Mouse (Mus musculus) forelimb bud, embryonic 11.5 days (tissue): ENCODE measurements around the gene Gemin7.
A peak's percentile ranks its signal among the peaks of the same experiment; 100 is the strongest.
"Not testable (repeated sequence)": the region's sequence is repeated elsewhere in the genome, so short reads cannot be mapped to it uniquely, and the experiment has no call there.

Source experiments
- DNase-seq: peaks from one replicate; pipeline ENCODE4 v3.0.0-alpha.2; 2012; ENCODE audit warnings: low read depth, low spot score

Gene Gemin7

DNA sequence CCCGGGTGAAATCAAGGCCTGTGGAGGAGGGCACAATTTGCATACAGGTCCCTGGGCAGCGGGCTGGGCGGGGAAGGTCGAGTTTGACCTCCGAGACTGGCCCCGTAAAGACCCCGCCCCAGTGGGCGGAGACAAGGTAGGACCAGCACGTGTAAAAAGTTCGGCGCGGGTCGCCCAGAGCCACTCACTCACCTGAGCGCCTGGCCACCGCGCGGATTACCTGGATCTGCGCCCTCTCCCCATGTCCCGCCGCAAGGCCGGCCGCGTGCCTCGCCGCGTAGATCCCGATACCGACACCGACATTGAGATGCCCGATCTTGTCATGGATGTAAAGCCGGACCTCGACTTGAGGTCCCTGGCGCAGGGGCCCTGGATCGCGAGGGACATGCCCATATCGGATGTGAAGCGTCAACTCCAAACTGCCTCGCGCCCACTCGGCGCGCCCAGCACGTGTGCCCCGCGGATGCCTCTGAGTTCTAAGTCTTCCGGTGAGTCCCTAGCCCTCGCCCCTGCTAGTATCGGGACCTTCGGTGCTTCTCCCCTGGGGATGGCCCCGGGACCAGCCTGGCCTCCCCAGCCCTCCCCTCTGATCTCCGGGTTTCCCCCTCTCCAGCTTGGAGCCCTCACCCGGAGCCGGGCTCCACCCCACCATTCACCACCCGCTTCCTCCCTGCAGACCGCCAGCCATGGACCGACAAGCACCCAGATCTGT, at the start of gene Gemin7, which contains the start of gene Zfp296:
Gene Gemin7 (minus strand): TSS at position 455 of the 712 bp plus-strand sequence.
Gene Zfp296 (plus strand): TSS at position 147 of the 712 bp plus-strand sequence.
- DNase-seq, result no peak

DNA sequence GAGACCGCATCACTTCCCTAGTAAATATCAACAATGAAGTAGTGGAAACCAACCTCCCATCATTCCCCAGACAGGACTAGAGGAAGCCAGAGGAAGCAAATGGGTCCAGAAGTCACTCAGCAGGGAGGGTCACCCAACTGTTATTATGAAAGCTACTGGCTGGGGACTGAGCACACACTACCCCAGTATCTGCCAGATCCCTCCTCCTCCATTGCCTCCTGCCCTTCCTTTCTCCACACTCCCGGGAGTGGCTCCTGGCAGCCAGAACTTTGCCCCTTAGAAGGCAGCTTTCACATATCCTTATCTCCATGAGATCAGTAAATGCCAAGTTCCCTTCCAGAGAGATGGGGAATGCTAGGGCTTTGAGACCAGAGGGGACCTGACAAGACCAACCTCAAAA, 46.0 kb upstream of the Gemin7 start:
- no peak for DNase-seq

DNA sequence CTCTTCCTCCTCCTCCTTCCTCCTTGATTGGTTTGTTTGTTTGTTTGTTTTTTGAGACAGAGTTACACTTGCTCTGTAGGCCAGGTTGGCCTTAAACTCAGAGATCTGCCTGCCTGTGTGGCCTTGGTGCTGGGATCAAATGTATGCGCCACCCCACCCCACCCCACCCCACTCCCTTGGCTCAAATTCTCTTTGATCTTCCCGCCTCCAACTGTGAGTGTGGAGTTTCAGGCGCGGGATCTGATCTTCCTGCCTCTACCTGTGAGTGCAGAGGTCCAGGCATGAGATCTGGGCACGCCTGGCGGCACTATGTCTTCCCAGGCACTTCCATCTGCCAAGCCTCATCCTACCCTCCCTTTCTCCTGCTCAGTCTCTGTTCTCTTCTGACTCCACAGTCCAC, 44.8 kb upstream of the Gemin7 start:
- no peak for DNase-seq

DNA sequence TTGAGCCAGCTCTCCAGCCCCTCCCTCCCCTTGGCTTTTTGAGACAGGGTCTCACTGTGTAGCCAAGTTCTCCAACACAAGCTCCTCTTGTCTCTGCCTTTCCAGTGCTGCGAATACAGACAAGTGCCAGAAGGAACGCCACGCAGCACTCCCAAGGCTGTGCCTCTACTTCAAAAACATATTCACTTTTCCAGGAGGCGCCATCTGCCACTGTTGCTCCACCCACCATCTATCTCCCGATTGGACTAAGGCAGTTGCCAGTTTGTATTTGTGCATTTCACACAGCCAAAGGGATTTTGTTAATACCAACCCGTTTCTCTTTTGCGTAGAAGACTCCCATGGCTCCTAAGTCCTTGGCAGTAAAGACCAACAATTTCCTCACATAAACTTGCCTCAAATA, 43.4 kb upstream of the Gemin7 start:
- no peak for DNase-seq

DNA sequence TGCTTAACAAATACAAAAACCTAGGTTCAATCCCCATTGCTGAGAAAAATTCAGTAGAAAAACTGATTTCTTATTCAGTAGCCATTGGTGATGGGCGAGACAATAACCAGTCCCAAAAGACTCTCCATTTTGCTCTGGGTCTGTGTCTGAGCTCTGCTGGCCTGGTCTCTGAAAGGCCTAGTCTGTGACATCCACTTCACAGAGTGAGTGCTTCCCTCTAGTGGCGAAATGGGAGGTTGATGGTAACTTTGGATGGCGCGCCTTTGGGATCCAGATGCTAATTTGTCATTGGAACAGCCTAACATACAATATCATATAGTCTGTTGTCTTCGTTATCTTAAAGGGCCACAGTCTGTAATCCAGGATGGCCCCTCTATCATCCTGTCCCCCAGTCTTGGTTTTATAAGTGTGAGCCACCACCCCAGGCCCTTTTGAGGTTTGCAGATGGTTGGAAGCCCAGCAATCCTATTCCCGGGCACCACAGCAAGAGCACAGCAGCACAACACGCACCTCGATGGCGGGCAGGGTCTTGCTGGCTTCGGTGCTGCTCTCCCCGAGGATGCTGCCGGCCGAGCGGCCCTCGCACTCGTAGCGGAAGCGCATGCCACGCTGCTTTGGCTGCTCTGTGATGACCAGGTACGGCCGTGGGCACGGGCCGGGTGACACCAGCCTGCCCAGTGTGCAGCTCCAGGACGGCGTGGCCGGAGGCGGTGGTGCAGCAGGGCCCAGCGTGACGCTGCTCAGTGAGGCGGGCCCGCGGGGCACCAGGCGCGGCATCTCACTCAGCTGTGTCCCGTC, 41.8 kb upstream of the Gemin7 start:
- peak; percentile 85 for DNase-seq

DNA sequence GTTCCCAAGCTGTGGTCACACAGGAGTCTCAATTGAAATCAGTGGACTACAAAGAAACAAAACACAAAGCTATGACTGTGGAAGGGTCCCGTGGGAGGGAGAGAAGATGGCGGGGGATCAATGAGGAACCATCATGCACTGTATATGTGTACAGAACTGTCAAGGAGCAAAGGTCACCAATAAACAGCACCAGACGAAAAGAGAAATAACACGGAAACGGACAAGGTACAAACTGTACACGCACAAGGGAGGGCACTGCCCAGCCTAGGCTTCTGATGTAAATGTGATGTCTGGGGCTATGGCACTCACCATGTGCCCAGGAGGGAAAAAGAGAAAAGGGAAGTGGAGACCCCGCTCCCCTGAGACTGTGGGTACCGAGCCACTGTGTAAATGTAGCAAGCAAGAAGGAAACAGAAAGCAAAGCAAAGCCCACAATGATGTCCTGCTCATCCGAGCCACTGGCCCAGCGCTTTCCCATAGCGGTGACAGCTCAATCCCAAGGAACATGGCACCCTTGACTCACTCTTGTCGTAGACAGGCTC, 37.7 kb upstream of the Gemin7 start:
- no peak for DNase-seq

DNA sequence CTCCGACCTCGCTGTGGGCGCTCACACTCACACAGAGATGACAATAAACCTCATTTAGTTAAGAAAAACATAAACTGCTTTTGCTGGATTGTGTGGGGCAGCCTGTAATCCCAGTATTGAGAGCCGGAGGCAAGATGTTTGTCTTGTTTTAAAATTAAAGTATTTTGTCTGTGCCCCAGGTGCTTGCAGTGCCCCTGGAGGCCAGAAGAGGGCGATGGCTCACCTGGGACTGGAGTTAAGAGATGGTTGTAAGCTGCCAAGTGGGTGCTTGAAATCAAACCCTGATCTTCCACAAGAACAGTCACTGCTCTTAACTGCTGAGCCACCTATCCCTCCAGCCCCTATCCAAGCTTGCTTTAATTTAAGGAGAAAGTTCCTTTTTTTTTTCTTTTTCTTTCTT, 33.6 kb upstream of the Gemin7 start:
- DNase-seq, result no peak

DNA sequence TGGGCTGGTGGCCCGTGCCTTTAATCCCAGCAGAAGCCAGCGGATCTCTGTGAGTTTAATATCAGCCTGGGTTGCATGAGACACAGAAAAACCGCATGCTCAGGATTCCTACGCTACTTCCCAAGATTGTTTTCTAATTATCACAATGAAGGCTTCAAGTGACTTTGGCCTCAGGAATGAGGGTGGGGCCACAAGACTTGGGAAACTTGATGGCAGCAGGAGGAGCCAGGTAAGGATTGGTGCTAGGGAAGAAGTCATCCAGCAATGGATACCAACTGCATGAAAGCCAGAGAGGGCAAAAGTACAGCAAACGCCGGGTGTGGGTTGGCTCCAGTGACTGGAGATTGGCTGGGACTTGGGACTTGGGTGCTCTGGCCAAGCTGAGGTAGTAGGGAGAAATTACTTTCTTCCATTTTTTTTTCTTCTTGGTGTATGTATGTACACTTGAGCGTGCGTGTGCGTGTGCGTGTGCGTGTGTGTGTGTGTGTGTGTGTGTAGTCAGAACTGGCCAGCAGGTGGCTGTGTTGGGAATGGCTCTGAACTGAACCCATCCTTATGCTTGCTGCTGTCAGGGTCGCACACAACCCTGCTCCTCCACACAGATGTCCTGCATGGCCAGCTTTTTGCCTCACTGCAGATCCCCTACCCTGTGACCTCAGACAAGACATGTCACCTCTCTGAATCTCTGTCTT, 32.4 kb upstream of the Gemin7 start:
- no peak for DNase-seq

DNA sequence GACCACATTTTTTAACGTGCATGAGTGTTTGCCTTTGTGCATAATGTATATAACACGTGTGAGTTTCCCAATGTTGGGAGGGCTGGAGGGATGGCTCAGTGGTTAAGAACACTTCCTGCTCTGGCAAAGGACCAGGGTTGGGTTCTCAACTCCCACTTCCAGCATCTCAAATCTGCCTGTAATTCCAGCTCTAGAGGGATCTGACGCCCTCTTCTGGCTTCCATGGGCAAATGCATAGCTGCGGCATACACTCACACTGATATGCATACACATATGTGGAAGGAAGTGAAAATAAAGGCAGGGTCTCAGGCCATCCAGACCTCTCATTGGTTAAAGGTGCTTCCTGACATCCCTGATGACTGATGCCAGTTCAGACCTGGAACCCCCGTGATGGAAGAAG, 29.9 kb upstream of the Gemin7 start:
- no peak for DNase-seq

DNA sequence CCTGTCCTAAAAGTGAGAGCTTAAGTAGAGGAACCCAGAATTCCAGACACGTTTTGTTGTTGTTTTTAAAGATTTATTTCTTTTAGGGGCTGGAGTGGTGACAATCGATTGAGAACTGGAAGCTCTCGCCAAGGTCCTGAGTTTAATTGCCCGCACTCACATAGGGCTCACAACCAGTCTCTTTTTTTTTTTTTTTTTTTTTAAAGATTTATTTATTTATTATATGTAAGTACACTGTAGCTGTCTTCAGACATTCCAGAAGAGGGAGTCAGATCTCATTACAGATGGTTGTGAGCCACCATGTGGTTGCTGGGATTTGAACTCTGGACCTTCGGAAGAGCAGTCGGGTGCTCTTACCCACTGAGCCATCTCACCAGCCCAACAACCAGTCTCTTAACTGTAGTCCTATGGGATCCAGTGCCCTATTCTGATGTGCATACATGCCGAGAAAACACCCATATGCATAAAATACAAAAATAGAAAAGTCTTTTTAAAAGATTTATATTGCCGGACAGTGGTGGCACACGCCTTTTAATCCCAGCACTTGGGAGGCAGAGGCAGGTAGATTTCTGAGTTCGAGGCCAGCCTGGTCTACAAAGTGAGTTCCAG, 27.3 kb upstream of the Gemin7 start:
- not testable (repeated sequence) for DNase-seq

DNA sequence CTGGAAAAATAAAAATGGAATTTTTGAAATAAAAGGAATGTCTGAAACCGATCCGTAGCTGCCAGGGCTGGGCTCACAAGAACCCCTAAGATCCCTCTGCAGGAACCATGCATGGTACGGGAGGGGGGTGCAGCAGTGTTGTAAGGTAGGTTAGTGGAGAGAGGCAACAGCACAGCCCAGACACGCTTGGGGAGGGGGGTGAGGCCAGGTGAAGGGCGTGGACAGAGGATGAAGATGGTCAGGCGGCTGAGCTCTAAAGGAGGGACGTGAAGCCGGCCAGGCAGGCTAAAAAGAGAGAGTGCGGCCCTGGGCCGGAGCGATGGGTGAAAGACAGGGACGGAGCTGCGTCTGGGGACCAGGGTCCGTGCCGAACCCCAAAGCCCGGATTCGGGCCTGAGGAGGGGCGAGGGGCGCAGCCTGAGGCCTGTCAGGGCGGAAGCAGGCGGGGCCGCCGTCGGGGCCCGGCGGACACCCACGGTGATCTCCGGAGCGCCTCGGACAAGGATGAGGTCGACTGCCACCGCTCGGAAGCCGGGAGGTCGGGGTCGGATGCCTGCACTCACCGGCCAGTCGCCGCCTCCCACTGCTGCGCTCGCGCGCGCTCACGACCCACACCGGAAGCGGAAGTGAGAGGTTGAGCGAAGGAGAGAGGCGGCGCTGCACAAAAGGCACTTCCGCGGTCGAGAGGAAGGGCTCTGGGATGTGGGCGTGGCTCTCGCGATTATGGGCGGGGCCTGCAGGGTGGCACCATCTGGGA, 26.6 kb upstream of the Gemin7 start, which contains the start of gene Clasrp:
Gene Clasrp (minus strand): TSS at position 638 of the 757 bp plus-strand sequence.
- DNase-seq, result peak; percentile 94

DNA sequence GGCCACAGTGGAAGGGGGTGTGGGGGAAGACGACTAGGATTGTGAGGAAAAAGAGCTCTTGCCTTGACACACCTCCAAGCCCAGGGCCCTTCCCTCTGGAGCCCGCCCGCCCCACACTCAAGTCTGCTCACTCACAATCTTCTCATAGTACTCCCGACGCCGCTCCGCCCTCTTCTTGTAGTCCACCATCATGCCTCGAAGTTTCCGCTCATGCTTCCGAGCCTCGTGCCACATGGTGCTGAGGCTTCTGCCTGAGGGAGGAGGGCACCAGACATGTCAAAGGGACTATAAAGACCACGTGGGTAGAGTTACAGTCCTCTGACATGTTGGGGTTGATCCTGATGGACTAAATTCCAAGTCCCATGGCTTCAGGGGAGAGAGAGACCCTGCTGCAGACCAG, 25.7 kb upstream of the Gemin7 start:
- DNase-seq, result no peak

DNA sequence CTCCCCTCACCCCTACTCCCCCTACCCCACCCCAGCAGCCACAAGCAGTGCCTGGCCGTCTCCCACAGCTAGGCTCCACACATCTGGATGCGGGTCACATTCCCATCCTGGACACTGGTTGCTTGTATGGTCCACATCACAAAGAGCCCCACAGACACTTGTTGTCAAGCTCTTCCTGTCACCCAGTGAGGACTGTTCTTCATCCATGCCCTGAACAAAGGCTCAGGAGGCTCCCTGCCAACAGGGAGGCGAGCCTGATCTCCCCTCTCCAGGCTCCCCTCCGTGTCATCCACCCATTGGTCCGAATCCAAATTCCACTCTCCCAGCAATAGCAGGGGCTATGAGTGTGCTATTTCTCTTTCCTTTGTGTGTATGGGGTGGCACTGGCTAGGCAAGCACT, 23.2 kb upstream of the Gemin7 start:
- DNase-seq, result no peak

DNA sequence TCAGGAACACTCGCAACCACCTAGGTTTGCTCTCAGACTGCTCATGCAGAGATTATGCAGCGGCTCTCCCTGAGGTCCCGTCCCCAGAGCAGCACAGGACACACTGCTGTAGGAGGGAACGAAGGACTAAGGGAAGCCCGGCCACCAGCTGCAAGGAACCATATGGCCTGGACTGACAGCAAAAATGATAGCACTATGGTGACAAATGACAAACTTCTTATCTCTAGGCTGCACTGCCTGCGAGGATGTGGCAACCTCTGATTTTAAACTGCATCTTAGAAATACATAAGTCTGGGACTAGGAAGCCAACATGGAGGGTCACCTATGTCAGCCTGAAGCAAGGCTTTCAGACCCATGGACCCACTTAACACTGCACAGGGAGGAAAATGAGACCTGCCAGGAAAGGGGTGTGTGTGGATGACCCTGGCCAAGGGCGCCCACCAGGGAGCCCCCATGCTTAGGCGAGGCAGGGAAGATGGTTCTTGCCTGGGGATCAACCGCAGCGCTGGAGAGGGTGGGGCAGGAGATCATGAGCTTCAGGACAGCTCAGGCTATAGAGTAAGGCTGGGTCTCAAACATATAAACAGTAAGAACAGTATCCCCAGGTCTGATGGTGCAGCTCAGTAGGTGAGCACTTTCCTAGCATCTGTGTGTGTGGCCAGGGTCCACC, 15.8 kb upstream of the Gemin7 start:
- DNase-seq, result no peak

DNA sequence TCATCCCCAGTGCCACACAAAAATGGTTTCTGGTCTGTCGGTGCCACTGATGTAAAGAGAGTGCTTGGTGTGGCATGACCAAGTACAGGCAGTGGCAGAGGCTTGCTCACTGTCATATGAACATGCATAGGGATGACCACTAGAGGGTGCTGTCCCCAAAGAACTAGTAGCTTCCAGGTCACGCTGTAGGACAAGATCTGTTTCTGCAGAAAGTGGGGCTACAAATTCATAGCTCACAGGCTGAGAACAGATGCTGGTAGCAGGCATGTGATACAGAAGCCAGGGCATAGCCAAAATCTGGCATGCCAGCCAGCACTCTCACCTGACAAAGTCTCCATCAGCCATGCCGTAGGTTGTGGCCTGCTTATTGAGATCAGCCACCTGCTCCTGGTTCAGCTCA, 12.5 kb upstream of the Gemin7 start:
- DNase-seq, result peak; percentile 82

DNA sequence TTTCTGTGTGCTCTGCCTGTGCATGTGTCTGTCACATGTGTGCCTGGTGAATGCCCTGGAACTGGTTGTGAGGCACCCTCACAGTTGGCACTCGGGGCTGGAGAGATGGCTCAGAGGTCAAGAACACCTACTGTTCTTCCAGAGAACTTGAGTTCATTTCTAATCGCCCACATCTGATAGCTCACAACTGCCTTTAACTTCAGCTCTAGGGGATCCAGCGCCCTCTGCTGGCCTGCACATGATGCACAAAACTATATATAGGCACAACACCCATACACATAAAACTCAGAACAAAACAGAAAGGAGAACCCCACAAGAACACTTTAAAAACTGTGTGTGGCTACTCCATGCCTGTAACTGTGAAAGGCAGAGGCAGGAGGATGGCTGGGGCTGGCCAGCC, 11.8 kb upstream of the Gemin7 start:
- DNase-seq, result peak; percentile 62

DNA sequence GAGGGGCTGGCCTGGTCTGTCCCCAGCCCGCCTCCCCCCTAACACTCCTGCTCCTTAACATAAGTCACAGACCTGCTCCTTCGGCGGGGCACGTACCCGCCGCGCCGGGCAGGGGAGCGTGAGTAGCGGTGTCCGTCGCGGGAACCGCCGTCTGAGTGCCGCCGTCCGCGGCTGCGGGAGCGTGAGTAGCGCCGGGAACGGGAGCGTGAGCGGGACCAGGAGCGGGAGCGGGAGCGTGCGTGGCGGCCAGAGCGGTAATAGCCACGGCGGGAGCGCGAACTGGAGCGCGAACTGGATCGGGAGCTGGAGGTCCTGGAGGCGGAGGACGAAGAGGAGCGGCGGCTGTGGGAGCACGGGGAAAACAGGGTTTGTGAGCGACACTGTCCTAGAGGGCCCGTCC, 8.9 kb upstream of the Gemin7 start:
- DNase-seq, result no peak

DNA sequence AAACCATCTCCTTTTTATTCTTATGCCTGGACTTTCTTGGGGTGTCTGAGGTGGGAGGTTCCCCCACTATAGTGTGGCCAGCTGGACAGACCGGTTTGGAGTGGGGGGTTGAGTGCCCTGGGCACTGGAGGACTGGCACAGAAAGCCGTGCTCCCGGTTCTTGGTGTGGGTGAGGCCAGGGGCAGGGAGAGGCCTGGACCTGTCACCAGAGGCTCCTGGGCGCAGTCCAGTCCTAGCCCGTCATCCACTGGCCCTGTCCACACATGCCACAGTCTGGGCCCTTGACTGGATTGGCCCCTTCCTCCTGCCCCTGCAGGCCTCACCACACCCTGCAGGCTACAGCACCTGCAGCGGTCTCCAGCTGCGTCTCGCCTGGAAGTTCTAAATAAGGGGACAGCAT, 3.2 kb upstream of the Gemin7 start:
- DNase-seq, result no peak

DNA sequence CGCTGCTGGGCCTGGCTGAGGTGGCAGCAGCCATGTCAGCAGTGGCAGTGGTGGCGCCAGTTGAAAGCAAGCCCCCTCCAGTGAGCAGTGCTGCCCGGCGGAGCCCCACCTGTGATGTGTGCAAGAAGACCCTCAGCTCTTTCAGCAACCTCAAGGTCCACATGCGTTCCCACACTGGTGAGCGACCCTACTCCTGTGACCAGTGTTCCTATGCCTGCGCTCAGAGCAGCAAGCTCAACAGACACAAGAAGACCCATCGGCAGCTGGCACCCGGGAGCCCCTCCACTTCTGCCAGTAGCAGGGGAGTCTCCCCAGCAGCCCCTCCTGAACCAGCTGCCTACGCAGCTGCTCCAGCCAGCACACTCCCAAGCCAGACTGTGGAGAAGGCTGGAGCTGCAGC, 2.4 kb upstream of the Gemin7 start:
- no peak for DNase-seq

DNA sequence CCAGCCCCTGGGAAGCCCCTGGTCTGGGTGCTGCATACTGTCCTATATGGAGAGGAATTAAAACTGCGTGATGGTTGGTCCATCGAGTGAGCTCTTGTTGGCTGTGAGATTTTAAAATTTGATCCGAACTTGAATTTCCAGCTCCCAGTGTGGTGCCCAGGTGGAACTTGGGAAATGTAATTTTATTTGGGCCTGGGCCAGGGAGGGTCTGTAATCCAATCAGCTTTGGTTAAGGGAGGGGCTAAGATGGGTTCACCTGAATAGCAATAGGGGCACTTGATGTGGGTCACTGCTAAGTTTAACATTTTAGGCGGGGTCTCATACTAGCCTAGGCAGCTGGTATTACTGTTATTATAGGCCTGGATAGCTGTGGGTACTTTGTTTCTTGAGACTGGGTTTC, 1.0 kb upstream of the Gemin7 start:
- no peak for DNase-seq
